Mouse (Mus musculus): ENCODE measurements around the gene Sdc3.

Gene Sdc3

DNA sequence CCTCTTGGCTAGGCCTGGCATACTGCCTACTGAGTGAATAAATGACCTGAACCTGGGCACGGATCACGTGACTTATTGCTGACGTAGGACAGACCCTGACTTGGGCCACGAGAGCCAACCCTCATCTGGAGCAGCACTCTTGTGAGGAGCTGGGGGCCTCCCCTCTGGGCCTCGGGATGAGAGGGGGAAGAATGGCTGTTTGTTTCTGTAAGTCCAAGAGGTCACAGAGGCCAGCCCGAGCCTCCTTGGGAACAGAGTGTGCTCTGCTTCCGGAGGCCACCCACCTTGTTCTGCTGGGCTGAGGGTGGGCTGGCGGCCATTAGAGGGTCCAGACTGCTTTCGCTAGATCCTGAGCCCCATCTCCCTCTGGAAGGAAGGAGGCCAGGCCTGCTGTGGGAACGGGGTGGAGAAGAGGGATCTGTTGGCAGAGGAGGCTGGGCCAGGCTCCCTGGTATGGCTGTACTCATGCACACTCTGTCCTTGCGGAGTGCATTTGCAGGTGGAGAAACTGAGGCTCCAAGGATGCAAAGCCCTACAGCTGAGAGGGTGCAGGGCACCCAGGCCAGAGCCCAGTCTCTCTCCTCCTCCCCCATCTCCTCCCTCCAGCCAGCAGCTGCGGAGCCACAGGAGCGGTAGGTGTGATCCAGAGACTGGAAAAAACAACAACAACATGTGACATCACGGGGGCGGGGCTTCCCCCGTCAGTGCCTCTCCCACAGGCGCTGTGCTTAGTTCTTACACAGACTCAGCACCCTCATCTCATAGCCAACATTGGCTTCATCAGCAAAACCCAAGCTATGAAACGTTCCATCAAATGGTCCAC lies 36.7 kb downstream of the Sdc3 start:
- no peak for DNase-seq (ENCODE audit: low read depth)

DNA sequence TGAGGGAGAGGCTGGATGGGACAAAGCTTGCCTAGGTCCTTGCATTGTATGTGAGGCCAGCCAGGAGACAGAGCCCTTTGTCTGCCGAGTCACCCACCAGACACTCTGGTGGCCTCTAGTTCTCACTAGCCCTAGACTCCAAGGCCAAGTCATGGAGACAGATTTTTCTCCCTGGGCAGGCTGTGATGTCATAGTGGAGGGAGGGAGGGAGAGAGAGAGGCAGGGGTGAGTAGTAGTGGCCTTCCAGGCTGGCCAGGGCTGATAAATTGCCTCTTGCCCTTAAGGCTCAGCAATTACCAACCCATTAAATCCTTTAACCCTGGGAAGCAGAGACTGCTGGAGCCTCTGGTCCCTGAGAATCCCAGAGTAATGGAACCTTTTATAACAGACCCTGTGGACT lies 41.8 kb downstream of the Sdc3 start:
- DNase-seq (ENCODE audit: low read depth) = peak; percentile 7

DNA sequence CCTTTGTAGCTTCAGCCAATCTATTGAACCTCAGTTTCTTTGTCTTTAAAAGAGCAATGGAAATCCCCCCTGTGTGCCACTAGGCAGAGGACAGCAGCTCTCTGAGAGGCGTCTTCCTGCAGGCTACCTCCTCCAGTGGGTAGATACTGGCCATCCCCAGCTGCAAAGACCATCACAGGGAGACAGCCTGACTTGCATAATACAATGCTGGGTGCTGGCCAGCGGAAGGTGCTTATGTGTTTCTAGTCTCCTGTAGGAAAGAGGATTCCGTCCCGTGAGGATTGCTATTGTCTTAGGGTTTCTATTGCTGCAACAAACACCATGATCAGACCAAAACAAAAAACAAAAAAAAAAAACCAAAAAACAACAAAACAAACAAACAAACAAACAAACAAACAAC lies 43.2 kb downstream of the Sdc3 start:
- no peak for DNase-seq (ENCODE audit: low read depth)

DNA sequence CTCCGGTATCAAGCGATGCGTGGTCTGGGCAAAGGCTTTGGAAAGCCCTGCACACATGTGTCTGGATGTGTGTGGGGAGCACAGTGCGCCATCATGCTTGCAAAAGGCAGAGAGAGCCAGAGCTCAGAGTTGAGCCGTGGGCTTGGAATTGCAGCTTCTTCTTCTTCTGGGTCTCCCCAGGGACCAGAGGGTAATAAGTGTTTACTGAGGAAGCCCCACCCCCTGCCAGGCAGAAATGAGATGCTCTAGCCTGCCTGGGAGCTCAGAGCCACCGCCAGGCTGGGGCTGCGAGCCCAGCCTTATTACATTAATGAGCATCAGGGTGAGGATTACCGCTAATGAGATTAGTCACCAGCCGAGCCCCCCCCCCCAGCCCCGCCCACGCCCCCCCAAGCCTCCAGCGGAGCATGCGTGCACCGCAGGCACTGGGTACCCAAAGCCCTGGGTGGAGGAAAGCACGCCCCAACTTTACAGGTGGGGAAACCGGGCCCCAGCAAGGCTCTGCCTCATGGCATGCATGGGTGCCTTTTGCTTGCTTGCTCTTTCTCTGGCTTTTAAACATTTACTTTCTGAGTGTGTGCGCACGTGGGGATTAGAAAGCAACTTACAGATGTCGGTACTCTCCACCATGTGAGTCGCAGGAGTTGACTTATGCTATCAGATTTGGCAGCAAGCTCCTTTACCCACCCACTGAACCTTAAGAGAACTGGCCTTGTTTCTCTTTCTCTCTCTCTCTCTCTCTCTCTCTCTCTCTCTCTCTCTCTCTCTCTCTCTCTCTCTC lies 44.1 kb downstream of the Sdc3 start:
- no peak for DNase-seq (ENCODE audit: low read depth)

DNA sequence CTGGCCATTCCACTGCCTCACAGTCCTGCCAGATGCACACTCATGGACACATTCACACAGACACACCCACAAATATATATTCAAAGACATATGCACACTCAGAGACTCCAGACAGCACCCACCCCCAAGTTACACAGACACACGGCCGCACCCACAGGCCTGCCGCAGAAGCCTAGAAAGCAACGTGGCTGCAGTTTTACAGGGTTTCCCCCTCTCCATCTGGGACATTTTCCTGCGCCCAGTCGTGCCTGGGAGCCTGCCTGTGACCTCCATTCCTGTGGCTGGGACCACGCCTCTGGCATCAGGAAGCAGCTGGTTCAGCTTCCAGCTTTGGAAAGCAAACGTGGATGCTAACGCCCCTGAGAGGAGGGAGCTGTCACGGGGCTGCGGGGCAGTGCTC lies 46.2 kb downstream of the Sdc3 start:
- DNase-seq (ENCODE audit: low read depth) = no peak

DNA sequence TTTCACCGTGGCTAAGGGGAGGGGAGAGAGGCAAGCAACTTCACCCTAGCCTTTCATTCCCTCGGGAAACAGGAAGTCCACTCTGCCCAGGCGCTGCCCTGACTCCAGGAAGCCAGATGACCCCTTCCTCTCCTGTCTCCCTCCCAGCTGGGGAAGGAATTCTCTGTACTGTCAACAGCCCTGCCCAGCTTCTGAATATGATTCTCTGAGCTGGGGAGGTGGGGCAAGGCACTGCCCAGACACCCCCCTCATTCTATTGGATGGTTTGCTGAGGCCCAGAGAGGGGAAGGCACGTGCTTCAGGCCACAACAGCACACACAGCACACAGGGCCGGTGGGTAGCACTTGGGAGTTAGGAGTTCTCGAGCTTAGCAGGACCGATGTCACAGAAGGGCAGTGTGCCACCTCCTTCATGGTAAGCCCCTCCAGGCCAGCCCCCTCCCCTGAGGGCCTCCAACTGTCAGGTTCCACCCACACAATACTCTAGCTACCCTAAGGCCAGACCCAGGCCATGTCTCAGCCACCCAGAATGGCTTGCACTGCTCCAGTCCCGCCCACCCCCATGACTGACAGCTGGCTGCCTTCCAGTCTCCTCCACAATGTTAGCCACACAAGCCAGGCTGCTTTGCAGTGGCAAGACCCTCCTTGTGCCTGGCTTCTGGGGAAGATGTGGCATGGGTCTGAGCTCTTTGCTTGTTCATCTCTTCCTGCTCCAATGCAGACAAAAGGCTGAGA lies 48.9 kb downstream of the Sdc3 start:
- peak; percentile 45 for DNase-seq (ENCODE audit: low read depth)

DNA sequence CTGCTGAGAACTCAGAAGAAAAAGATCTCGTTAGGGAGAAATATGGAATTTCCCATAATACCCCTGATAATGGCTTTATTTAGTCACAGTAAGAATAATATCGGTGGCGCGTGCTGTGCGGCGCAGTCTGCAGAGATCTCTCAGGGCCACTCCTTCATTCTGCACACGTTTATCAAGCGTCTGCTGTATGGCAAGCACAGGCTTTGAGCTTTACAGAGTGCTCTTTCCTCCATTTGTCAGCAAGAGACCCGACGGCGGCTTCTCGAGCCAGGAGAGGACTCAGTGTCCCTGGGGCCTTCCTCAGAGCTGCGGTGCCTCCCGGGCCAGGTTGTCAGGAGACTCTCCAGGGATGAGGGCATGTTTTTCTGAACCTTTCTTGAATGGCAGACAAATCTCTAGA lies 56.5 kb downstream of the Sdc3 start:
- DNase-seq (ENCODE audit: low read depth) = no peak

DNA sequence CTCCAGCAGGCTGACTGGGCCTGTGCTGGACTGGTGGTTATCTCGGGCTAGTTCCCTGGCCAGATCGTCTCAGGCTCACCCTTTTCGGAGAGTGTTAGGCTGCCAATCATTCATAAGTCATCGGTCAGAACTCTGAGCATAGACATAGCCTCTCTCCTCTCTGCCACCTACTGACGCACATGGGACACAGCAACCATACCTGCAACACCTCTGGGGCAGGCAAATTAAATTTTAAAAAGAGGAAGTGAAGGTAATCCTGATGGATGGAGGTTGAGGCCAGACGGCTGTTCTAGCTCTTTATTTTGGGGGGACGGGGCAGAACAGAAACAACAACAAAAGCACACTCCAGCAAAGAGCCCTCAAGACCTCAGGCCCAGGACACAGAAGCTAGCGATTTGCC lies 65.3 kb downstream of the Sdc3 start:
- DNase-seq (ENCODE audit: low read depth) = no peak

DNA sequence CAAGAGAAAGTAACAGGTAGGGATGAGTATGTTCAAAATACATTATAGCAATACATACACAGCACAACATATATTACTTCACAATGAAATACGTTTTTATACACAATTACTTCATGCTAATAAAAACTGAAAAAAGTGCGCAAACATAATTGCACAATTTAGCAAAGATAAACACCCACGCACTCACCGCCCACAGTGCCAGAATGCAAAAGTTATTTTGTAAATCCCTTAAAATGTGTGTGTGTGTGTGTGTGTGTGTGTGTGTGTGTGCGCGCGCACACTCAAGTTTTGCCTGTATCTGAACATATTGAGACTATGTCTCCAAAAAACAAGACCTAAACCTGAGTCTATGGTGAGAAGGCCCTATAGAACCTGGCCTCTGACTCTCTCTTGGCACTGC lies 66.5 kb downstream of the Sdc3 start:
- DNase-seq (ENCODE audit: low read depth) = no peak

DNA sequence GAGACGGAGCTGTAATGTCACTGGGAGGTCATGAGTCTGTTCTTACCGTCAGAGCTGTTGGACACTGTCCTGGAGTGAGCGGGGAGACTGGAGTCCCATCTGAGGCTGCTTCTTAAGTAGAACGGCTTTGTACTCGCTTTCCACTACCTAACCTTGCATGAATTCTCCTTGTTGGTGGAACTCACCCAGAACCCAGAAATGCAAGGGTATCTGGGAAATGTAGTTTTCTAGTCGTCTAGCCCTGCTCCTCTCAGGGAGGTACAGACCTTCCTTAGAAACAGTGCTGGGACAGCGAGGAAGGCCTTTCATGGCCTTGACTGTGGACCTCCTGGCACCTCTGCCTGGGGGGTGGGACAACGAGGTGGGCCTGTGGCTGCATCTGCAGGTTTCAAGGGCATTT lies 67.1 kb downstream of the Sdc3 start:
- DNase-seq (ENCODE audit: low read depth) = no peak

DNA sequence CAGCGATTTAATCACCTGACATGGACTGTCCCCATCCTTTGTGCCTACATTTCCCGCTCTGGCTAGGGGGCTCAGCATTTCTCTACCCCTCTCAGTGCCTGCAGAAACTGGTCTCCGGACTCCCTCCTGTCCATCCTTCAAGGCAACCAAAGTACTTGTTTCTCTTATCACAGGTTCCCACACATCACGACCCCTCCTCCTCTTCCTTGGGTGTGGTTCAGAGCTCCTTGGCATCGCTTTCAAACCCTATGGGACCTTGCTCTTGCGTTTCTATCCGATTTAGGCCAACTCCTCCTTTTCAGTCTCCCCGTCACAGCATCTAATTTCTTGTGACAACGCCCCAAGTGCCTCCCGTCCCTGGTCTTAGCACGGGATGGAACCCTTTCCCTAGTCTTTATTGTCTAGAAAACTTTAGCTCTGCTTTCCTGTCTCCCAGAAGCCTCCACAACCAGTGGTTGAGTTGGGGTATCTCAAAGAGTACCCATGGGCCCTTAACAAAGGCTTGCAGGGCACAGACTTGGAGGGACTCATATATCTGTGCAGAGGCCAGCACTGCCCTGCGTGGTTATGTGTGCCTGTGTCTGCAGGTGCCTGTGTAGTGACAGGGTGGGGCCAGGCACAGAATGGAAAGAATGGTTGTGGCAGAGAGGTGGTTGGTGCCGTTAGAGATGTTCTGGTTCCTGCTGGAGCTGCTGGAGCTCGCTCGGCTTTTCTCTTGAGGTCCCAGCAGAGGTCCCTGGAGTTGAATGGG lies 68.7 kb downstream of the Sdc3 start:
- DNase-seq (ENCODE audit: low read depth) = no peak

DNA sequence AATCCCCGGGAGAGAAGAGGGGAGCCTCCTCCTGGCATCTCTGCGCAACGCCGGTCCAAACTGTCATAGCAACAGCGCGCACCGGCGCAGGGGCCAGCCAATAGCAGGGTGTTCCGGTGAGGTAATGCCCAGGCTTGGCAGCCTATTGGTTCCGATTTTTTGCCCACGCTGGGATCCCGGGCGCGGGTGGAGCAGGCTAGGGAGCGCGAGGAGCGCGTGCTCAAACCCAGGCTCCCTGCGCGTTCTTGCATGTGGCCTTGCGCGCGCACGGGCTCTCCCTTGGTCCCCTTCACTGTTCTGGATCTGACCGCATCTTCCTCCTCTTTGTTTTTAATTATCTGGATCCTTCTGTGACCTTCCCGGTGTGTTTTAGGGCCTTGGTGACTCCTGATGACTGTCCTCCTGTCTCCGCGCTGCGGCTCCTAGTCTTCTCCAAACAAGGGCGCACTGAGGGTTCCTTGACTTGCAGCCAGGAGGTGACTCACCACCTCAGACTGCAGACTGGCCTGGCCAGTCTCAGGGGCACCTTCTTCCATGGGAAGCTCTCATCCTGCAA lies 69.4 kb downstream of the Sdc3 start:
- no peak for DNase-seq (ENCODE audit: low read depth)

DNA sequence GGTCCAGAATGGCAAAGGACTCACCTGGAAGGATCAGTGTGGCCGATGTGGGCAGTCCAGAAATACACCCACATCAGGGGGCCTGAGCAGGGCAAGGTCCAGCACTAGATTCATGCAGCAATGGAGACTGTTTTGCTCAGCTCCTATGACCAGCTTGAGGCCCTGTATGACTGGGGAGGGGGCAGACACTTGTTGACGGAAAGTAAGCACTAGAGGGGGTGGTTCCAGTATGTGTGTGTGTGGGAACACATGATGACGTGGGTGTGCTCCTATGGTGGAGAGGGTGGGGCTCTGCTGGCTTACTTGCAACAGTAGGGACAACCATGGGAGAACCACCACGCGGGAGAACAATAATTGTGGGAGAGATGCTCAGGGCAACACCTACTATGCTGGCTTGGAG lies 70.2 kb downstream of the Sdc3 start:
- DNase-seq (ENCODE audit: low read depth) = no peak

DNA sequence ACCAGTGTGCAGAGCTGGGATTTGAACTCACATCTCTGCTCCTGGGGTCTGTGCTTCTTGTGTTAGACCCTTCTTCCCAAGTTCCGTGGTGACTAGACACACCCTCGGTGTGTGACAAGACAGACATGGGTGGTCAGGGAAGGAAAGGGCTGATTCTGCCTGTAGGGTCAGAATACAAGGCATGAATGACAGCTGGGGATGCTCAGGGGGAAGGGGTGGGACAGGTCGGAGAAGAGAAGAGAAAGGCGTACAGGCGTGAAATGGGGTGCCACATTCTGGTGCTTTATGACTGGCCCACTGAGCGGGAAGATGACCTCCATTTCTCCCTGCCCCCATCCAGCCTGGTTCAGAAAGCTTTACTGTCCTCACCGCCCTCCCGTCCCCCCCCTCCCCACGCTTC lies 73.1 kb downstream of the Sdc3 start:
- no peak for DNase-seq (ENCODE audit: low read depth)

DNA sequence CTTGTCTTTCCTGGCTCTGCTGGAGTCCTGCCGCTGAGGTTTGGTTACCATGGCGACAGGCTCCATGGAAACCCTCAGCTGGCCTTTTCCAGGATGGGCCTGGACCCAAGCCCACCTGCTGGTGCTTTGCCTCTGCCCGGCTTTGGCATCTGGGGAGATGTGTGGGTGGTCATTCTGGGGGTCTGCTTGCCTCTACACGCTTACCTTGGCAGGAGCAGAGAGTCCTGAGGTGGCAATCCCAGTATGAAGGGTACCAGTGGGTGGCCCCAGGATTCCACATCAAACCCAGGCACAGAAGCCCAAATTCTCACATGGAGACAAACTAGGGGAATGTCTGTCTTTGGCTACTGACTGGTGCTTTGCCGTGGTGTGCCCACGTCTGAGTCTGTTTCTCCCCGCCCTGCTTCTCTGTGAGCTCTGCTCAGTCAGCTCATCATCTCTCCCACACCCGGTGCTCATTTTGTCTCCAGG lies 73.6 kb downstream of the Sdc3 start:
- no peak for DNase-seq (ENCODE audit: low read depth)

DNA sequence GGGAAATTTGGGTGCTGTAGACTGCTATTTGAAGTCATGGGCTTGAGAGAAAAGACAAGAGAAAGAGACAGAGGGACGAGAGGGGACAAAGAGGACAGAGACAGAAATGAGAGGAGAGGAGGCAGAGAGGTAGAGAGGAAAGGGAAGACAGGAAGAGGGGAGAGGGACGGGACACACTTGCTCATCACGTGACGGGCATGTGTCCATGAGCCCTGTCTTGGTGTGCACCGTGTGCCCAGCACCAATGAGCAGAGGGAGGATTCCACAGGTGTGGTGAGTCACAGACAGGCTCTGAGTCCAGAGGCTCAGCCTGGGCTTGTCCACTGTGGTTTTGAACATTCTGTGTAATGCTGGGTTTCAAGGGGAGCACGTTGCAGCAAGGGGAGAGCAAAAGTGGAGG lies 75.6 kb downstream of the Sdc3 start:
- no peak for DNase-seq (ENCODE audit: low read depth)

DNA sequence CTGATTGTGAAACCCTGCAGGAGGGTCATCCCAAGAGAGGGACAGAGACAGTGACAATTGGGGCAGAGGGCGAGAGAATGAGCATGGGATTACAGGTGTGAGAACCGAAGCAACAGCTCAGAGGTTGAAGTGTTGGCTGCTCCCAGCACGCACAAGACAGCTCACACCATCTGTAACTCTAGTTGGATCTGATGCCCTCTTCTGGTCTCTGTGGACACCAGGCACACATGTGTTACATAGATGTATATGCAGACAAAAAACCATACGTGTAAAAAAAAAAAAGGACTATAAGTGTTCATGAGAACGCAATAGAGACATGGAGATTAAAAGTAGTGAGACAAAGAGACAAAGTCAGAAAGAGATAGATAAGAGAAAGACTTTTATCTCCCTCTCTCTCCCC lies 76.5 kb downstream of the Sdc3 start:
- DNase-seq (ENCODE audit: low read depth) = no peak

DNA sequence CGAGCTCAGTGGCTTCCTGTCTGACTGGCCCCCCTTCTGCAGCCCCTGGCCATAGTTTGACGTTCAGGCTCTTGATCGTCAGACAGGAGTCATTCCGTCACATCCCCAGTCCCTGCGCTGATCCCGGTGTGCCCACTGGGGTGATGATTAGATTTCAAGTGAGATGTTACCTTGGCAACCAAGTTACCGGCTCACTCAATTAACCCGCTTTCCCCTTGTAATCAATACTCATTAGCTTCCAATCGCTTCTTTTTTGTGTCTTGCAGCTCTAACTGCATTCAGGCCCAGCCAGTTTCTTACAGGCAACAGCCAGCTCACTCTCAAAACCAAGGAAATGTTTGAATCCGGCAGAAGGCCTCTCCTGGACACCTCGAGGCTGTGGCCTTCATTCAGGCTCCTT lies 80.1 kb downstream of the Sdc3 start:
- DNase-seq (ENCODE audit: low read depth) = no peak

DNA sequence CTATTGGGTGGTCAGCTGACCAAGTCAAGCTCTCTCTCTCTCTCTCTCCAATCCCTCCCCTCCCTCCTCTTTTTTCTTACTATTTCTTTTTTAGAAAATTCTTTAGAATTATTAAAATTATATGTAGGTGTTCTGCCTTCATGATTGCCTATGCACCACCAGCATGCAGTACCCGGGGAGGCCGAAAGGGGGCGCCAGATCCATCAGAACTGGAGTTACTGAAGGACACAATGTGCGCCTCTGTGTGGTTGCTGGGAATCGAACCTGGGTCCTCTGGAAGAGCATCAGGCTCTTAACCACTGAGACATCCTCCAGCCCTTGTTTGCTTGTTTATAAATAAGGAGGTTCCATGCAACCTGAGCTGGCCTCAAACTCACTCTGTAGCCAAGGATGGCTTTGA lies 81.1 kb downstream of the Sdc3 start:
- no peak for DNase-seq (ENCODE audit: low read depth)

DNA sequence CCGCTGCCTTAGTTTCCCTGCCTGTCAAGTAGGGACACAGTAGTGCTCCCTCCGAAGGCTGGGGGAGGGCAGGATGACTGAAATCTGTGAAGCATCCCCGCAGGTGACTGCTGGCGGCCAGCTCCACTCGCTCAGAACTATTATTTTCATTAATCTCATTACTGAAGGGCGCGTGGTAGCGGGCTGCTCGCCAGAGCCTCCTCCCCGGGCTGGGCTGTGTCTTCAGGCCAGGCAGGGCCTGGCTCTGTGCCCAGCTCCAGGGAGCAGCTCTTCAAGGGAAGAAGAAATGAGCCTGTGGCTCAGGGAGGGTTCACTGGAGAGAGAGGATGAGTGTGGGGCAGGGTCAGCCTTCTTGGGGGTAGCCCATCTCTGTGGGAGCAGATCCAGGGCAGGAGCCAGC lies 82.3 kb downstream of the Sdc3 start:
- DNase-seq (ENCODE audit: low read depth) = no peak
